Mouse (Mus musculus) cerebellum, postnatal 10 days (tissue): ENCODE data around the gene Pde8b.
"Not testable (repeated sequence)": the region's sequence is repeated elsewhere in the genome, so short reads cannot be mapped to it uniquely, and the experiment has no call there.

Experiments used
- DNase-seq, 2 experiments: peaks; one replicate each; pipeline ENCODE4 v3.0.0; 2021; ENCODE audit warnings: mixed read lengths in 2 of 2

Pde8b gene

GRCm38 (mm10) chr13:95215661-95216170 is 34.4 kb downstream of the Pde8b start:
- not testable (repeated sequence) for DNase-seq

GRCm38 (mm10) chr13:95212320-95212719 is 37.8 kb downstream of the Pde8b start:
- DNase-seq, result no peak

- DNase-seq, result peak; percentile 46 to 56
Measured at GRCm38 (mm10) chr13:95207301-95207700, 42.8 kb downstream of the Pde8b start.

GRCm38 (mm10) chr13:95202151-95202758 is 47.9 kb downstream of the Pde8b start:
- DNase-seq, result no peak

- no peak for DNase-seq
Measured at GRCm38 (mm10) chr13:95200817-95201216, 49.3 kb downstream of the Pde8b start.

- DNase-seq, result no peak
Measured at GRCm38 (mm10) chr13:95200036-95200435, 50.1 kb downstream of the Pde8b start.

GRCm38 (mm10) chr13:95196106-95196705 is 53.9 kb downstream of the Pde8b start:
- DNase-seq, result no peak

GRCm38 (mm10) chr13:95191951-95192350 is 58.2 kb downstream of the Pde8b start:
- no peak for DNase-seq

GRCm38 (mm10) chr13:95189111-95189510 is 61.0 kb downstream of the Pde8b start:
- no peak for DNase-seq

GRCm38 (mm10) chr13:95187153-95187665 is 62.9 kb downstream of the Pde8b start:
- DNase-seq, result no peak

GRCm38 (mm10) chr13:95186741-95187035 is 63.4 kb downstream of the Pde8b start:
- DNase-seq, result no peak

- DNase-seq, result no peak
Measured at GRCm38 (mm10) chr13:95185891-95186740, 64.0 kb downstream of the Pde8b start.

GRCm38 (mm10) chr13:95183686-95184085 is 66.5 kb downstream of the Pde8b start:
- DNase-seq, result no peak

GRCm38 (mm10) chr13:95180208-95180607 is 69.9 kb downstream of the Pde8b start:
- DNase-seq, result no peak

- no peak for DNase-seq
Measured at GRCm38 (mm10) chr13:95177326-95177725, 72.8 kb downstream of the Pde8b start.

- peak; percentile 78 to 79 for DNase-seq
Measured at GRCm38 (mm10) chr13:95176399-95176798, 73.7 kb downstream of the Pde8b start.

- peak in 1 of 2 experiments; percentile 7 for DNase-seq
Measured at GRCm38 (mm10) chr13:95174253-95174652, 75.9 kb downstream of the Pde8b start.

GRCm38 (mm10) chr13:95172346-95172745 is 77.8 kb downstream of the Pde8b start:
- no peak for DNase-seq

GRCm38 (mm10) chr13:95160211-95160610 is 89.9 kb downstream of the Pde8b start:
- DNase-seq, result no peak

GRCm38 (mm10) chr13:95158986-95159385 is 91.2 kb downstream of the Pde8b start:
- no peak for DNase-seq

GRCm38 (mm10) chr13:95144746-95145145 is 105.4 kb downstream of the Pde8b start:
- peak; percentile 45 to 65 for DNase-seq

GRCm38 (mm10) chr13:95140460-95141079 is 109.6 kb downstream of the Pde8b start:
- no peak for DNase-seq
